Mouse (Mus musculus): ENCODE results near the gene BC035044. TPM values are rescaled to one million over a fixed set of nuclear protein-coding genes. Genes with fewer than 3 reads are reported as not detected.
"Not testable (repeated sequence)": the region's sequence is repeated elsewhere in the genome, so short reads cannot be mapped to it uniquely, and the experiment has no call there.

Gene BC035044
- polyA plus RNA-seq, 1 experiment from 2014 or later = 5.3 TPM

GRCm38 (mm10) chr6:128826781-128827180 lies 64.1 kb downstream of the BC035044 start:
- Histone ChIP-seq H3K36me3 (ENCODE audit: control insufficient read depth, insufficient read depth) (no peaks in the 10 kb centered on the region), H3K27ac (ENCODE audit: low read length) (no peak overlapping the region), H3K27me3 (ENCODE audit: control insufficient read depth, insufficient read depth, low read length) (no peaks in the 10 kb centered on the region), H3K4me3 (ENCODE audit: low read length) (no peak overlapping the region), H3K4me1 (ENCODE audit: control insufficient read depth, insufficient read depth, low read length) (no peaks in the 10 kb centered on the region), H3K4me2 (ENCODE audit: low read depth, low read length) (no peak overlapping the region), H3K9ac (ENCODE audit: low read length) (no peak overlapping the region), H3K9me3 (replicated peaks; ENCODE audit: control insufficient read depth, low read length) (no peaks in the 10 kb centered on the region)
- no peak for ATAC-seq (replicated peaks; ENCODE audit: extremely low read depth, insufficient read depth, low FRiP score)
- WGBS = 76% methylated on average over 3 of the region's 3 CpGs

DNA sequence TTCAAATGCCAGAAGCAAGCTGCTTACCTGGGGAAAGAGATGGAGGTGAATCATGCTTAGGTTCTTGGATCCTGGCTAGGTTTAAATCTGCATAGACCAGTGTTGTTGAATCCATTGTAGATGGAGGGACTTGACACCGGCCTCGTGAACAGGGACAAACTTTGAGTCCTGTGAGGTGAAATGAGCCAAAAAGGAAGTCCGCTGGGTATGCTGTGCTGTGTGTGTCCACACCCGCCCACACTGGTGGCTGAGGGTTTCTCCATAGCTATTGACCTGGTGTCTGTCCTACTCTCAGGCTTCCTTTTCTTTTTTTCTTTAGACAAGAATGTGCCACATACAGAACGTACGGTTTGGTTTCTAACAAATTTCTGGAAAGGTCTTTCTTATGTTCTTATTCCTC lies 64.8 kb downstream of the BC035044 start, which contains the start of the genes Gm44511 and Klrb1b:
Gene Gm44511, minus strand, starts transcription at position 184 of the 400 bp plus-strand sequence.
Gene Klrb1b, minus strand, starts transcription at position 200 of the 400 bp plus-strand sequence.
- H3K9ac ChIP-seq (ENCODE audit: low read length) = no peak within 1 kb of the TSS
- H3K4me2 ChIP-seq (ENCODE audit: low read depth, low read length) = no peak within 1 kb of the TSS
- no peaks in the 10 kb centered on the region for H3K27me3 ChIP-seq (ENCODE audit: control insufficient read depth, insufficient read depth, low read length)
- WGBS = 82% methylated on average over 6 of the region's 6 CpGs
- no peaks in the 10 kb centered on the region for H3K9me3 ChIP-seq (replicated peaks; ENCODE audit: control insufficient read depth, low read length)
- no peak for ATAC-seq (replicated peaks; ENCODE audit: extremely low read depth, insufficient read depth, low FRiP score)
- no peak within 1 kb of the TSS for H3K27ac ChIP-seq (ENCODE audit: low read length)
- H3K36me3 ChIP-seq (ENCODE audit: control insufficient read depth, insufficient read depth) = no peaks in the 10 kb centered on the region
- no peaks in the 10 kb centered on the region for H3K4me1 ChIP-seq (ENCODE audit: control insufficient read depth, insufficient read depth, low read length)
- H3K4me3 ChIP-seq (ENCODE audit: low read length) = no peak within 1 kb of the TSS

GRCm38 (mm10) chr6:128818083-128818802 lies 72.7 kb downstream of the BC035044 start:
- WGBS = 80% methylated on average over 4 of the region's 4 CpGs
- no peak for ATAC-seq (replicated peaks; ENCODE audit: extremely low read depth, insufficient read depth, low FRiP score)
- Histone ChIP-seq H3K4me2 (ENCODE audit: low read depth, low read length) (no peak overlapping the region), H3K36me3 (ENCODE audit: control insufficient read depth, insufficient read depth) (no peaks in the 10 kb centered on the region), H3K4me3 (ENCODE audit: low read length) (no peak overlapping the region), H3K9ac (ENCODE audit: low read length) (no peak overlapping the region), H3K9me3 (replicated peaks; ENCODE audit: control insufficient read depth, low read length) (no peaks in the 10 kb centered on the region), H3K27me3 (ENCODE audit: control insufficient read depth, insufficient read depth, low read length) (no peaks in the 10 kb centered on the region), H3K4me1 (ENCODE audit: control insufficient read depth, insufficient read depth, low read length) (no peaks in the 10 kb centered on the region), H3K27ac (ENCODE audit: low read length) (no peak overlapping the region)

GRCm38 (mm10) chr6:128808532-128808931 lies 82.4 kb downstream of the BC035044 start:
- ATAC-seq (replicated peaks; ENCODE audit: extremely low read depth, insufficient read depth, low FRiP score) = no peak
- no peak overlapping the region for H3K27ac ChIP-seq (ENCODE audit: low read length)

DNA sequence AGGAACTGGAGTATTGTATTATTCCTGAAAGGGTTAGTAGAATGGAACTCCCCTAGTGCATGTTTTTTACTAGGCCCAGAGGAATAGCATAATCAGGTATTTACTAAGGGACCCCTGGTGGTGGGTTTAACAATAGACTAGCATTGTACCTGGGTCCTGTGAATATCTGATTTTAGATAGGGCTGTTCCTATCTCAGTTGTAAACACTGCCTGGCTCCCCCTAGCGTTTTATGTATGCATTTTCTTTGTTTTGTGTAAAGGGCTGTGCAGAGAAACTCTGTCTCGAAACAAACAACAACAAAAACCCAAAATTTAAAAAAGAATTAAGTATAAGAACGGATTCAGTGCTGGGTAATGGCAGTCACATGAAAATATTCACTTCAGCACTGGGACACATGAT lies 83.9 kb downstream of the BC035044 start:
- no peak overlapping the region for H3K9ac ChIP-seq (ENCODE audit: low read length)
- no peak overlapping the region for H3K27ac ChIP-seq (ENCODE audit: low read length)
- H3K4me2 ChIP-seq (ENCODE audit: low read depth, low read length) = no peak overlapping the region
- no peaks in the 10 kb centered on the region for H3K36me3 ChIP-seq (ENCODE audit: control insufficient read depth, insufficient read depth)
- no peaks in the 10 kb centered on the region for H3K4me1 ChIP-seq (ENCODE audit: control insufficient read depth, insufficient read depth, low read length)
- H3K27me3 ChIP-seq (ENCODE audit: control insufficient read depth, insufficient read depth, low read length) = no peaks in the 10 kb centered on the region
- 66% methylated on average over 3 of the region's 3 CpGs for WGBS
- no peaks in the 10 kb centered on the region; the same call in 1 of the 2 replicates for H3K9me3 ChIP-seq (replicated peaks; ENCODE audit: control insufficient read depth, low read length)
- H3K4me3 ChIP-seq (ENCODE audit: low read length) = no peak overlapping the region
- ATAC-seq (replicated peaks; ENCODE audit: extremely low read depth, insufficient read depth, low FRiP score) = no peak

More at GRCm38 (mm10) chr6:128808532-128808931, 82.4 kb downstream of the BC035044 start:
- no peaks in the 10 kb centered on the region for H3K4me1 ChIP-seq (ENCODE audit: control insufficient read depth, insufficient read depth, low read length)
- no peak overlapping the region for H3K9ac ChIP-seq (ENCODE audit: low read length)
- no peaks in the 10 kb centered on the region for H3K36me3 ChIP-seq (ENCODE audit: control insufficient read depth, insufficient read depth)
- no peaks in the 10 kb centered on the region; the same call in 1 of the 2 replicates for H3K9me3 ChIP-seq (replicated peaks; ENCODE audit: control insufficient read depth, low read length)
- 83% methylated on average over 5 of the region's 5 CpGs for WGBS
- no peak overlapping the region for H3K4me3 ChIP-seq (ENCODE audit: low read length)
- H3K4me2 ChIP-seq (ENCODE audit: low read depth, low read length) = no peak overlapping the region
- no peaks in the 10 kb centered on the region for H3K27me3 ChIP-seq (ENCODE audit: control insufficient read depth, insufficient read depth, low read length)

DNA sequence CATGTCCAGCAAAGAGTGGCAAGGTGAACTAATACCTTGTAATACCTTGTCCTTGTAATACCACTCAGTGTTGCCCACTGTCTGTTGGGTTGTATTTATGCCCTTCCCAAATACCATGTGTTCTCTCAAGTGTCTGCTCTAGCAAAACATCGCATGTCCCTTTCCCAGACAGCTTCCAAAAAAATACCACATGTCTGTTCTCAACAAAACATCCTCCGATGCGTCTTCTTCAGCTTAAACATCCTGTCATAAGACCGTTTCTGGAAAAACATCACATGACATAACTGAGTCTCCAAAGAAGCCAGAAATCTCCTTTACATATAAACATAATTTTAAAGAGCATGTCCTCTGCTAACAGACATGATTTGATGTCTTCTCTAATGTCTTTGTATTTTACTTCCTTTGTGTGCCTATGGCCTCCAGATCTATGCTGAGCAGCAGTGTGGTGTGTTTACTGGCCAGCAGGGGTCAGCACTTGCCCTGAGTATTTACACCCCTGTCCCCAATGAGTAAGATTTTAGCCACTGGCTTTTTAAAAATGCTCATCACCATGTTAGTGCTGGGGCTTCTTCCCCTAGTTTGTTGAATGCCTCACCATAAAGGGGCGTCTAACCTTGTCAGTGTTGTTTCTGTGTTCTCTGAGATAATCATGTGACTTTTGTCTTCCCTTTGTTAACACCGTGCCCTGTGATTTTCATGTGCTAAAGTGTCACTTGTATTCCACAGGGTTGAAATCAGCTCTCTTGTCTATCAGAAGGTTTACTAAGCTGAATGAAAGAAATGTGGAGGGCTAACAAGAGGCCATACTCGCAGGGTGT lies 85.9 kb downstream of the BC035044 start:
- 58% methylated on average over 7 of the region's 7 CpGs for WGBS
- not testable (repeated sequence) for H3K27ac ChIP-seq (ENCODE audit: low read length); ATAC-seq (replicated peaks; ENCODE audit: extremely low read depth, insufficient read depth, low FRiP score); H3K9me3 ChIP-seq (replicated peaks; ENCODE audit: control insufficient read depth, low read length); H3K9ac ChIP-seq (ENCODE audit: low read length); H3K27me3 ChIP-seq (ENCODE audit: control insufficient read depth, insufficient read depth, low read length); H3K4me3 ChIP-seq (ENCODE audit: low read length); H3K4me1 ChIP-seq (ENCODE audit: control insufficient read depth, insufficient read depth, low read length); H3K36me3 ChIP-seq (ENCODE audit: control insufficient read depth, insufficient read depth)
- peak overlapping the region; percentile 16; the same call in 1 of the 2 replicates for H3K4me2 ChIP-seq (ENCODE audit: low read depth, low read length)

DNA sequence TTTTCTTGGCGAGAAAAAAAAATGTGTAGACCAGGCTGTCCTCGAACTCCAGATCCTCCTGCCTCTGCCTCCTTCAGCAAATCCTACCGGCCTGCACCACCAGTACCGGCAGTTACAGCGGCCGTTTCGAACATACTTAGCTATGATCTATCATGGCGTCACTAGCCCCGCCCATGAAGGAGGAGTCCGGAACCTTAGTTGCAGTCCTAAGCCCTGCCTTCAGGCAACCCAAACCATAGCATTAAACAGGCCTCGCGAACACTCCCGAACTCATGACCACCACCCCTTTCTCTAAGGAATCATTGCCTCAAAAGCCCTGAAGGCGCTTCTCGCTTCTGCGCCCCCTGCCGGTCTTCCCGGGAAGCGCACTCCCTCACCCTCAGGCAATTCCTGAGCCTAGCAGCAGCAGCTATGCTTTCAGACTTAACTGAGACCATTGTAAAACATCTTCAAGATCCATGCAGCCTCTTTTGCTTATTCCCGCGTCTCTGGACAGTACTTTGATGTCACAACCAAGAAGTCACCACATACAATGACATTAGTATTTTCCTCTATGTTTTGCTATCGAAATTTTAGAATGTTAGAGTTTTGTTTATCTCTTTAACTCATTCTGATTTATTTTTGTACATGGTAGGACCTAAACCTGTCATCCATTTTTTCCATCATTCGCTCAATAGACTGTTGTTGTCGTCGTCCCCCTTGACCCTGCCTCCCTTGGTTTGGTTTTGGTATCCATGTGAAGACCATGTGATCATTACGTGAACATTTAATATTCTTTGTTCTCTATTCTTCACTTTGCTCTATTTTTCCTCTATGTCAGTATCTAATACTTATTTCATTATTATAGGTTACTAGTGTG lies 87.7 kb downstream of the BC035044 start:
- H3K36me3 ChIP-seq (ENCODE audit: control insufficient read depth, insufficient read depth) = no peaks in the 10 kb centered on the region
- H3K27ac ChIP-seq (ENCODE audit: low read length) = peak overlapping the region; percentile 56
- peak overlapping the region; percentile 62 for H3K4me3 ChIP-seq (ENCODE audit: low read length)
- WGBS = 6% methylated on average over 26 of the region's 26 CpGs
- H3K9me3 ChIP-seq (replicated peaks; ENCODE audit: control insufficient read depth, low read length) = no peaks in the 10 kb centered on the region; the same call in 1 of the 2 replicates
- peak overlapping the region; percentile 80 for H3K4me2 ChIP-seq (ENCODE audit: low read depth, low read length)
- 0 out of 2 replicates have a peak, but pooled peaks cover 4% of the 10 kb centered on the region for H3K4me1 ChIP-seq (ENCODE audit: control insufficient read depth, insufficient read depth, low read length)
- no peaks in the 10 kb centered on the region for H3K27me3 ChIP-seq (ENCODE audit: control insufficient read depth, insufficient read depth, low read length)
- no peak overlapping the region for H3K9ac ChIP-seq (ENCODE audit: low read length)
- ATAC-seq (replicated peaks; ENCODE audit: extremely low read depth, insufficient read depth, low FRiP score) = peak; percentile 91

- peak overlapping the region; percentile 64 for H3K9ac ChIP-seq (ENCODE audit: low read length)
- H3K9me3 ChIP-seq (replicated peaks; ENCODE audit: control insufficient read depth, low read length) = no peaks in the 10 kb centered on the region
- peak overlapping the region; percentile 80 for H3K4me2 ChIP-seq (ENCODE audit: low read depth, low read length)
- H3K4me3 ChIP-seq (ENCODE audit: low read length) = peak overlapping the region; percentile 62
- peak; percentile 11 for ATAC-seq (replicated peaks; ENCODE audit: extremely low read depth, insufficient read depth, low FRiP score)
- no peaks in the 10 kb centered on the region for H3K27me3 ChIP-seq (ENCODE audit: control insufficient read depth, insufficient read depth, low read length)
- H3K4me1 ChIP-seq (ENCODE audit: control insufficient read depth, insufficient read depth, low read length) = 0 out of 2 replicates have a peak, but pooled peaks cover 6% of the 10 kb centered on the region
- WGBS = 9% methylated on average over 10 of the region's 10 CpGs
- peak overlapping the region; percentile 56 for H3K27ac ChIP-seq (ENCODE audit: low read length)
- no peaks in the 10 kb centered on the region for H3K36me3 ChIP-seq (ENCODE audit: control insufficient read depth, insufficient read depth)
Measured at GRCm38 (mm10) chr6:128802557-128802956, 88.4 kb downstream of the BC035044 start.

Measured in heart, embryonic 16.5 days (tissue).